Mouse (Mus musculus): Measurements from ENCODE around the gene Bbs9. TPM values are rescaled to one million over a fixed set of nuclear protein-coding genes. Genes with fewer than 3 reads are reported as not detected.

The Bbs9 gene
- polyA plus RNA-seq, 1 experiment from 2014 or later = 15.0 TPM

DNA sequence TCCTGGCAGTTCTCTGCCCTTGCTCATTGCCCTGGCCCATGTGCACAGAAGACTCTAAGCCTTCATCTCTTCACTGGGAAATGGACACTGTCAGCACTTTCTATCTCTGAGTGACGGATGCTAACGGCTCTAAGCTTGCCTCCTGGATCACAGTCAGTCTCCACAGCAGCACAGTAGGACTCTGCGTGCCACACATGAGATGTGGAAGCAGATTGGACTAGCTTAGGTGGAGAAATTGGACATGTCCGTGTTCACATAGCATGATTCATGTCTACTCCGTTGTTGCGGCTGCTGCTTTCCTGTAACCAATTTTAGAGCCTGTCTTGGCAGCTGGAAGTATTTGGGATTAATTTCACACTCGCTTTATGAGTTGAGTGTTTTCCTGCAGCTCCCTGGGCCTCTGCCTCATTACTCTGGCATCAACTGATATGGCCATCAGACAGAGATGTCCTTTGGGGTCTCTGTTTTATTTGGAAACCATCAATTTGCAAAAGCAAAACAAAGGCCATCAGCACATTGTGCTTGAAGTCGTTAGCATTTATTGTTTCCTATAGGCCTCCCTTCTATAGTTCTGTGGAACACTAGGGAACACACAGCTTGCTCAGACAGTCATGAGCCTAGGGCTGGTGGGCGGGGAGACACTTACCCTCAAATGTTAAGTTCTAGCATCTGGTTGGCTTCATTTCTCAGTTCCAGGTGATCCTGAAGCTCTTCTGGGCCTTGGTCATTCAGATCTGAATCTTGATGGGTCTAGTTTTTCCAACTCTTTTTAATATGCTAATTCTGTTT is 314.1 kb downstream of the Bbs9 start:
- Histone ChIP-seq H3K4me3 (replicated peaks) (no peak overlapping the region), H3K36me3 (no peaks in the 10 kb centered on the region), H3K9me3 (replicated peaks) (no peaks in the 10 kb centered on the region), H3K4me2 (replicated peaks) (no peak overlapping the region), H3K27ac (replicated peaks) (no peak overlapping the region), H3K9ac (no peak overlapping the region), H3K27me3 (no peaks in the 10 kb centered on the region; the same call in 1 of the 2 replicates), H3K4me1 (peaks cover 22% of the 10 kb centered on the region)
- no peak for ATAC-seq (ENCODE audit: insufficient number of reproducible peaks, low FRiP score, low TSS enrichment, low read depth)
- 53% methylated on average over 9 of the region's 9 CpGs for WGBS

DNA sequence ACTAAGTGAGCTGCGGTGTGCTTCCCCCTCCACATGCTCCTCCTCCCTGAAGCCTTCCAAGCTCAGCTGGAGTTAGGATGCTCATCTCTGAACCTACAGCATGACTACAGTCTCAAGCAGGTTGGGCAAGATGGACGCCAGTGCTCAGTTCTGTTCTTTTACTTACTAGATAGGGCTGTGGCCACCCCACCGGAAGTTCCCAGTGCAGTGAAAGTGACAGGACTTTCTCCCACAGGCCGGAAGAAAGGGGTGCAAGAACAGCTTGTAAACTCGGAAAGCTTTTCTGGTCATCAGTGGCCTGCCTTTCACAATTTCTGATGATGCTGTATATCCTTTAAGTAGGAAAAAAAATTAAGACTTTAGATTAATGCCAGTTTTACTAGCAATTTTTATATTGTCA is 315.7 kb downstream of the Bbs9 start:
- no peaks in the 10 kb centered on the region for H3K9me3 ChIP-seq (replicated peaks)
- 90% methylated on average over 5 of the region's 5 CpGs for WGBS
- no peaks in the 10 kb centered on the region; the same call in 1 of the 2 replicates for H3K27me3 ChIP-seq
- H3K36me3 ChIP-seq = no peaks in the 10 kb centered on the region
- peaks cover 22% of the 10 kb centered on the region for H3K4me1 ChIP-seq
- H3K4me2 ChIP-seq (replicated peaks) = no peak overlapping the region
- ATAC-seq (ENCODE audit: insufficient number of reproducible peaks, low FRiP score, low TSS enrichment, low read depth) = no peak
- no peak overlapping the region for H3K9ac ChIP-seq
- H3K27ac ChIP-seq (replicated peaks) = no peak overlapping the region
- H3K4me3 ChIP-seq (replicated peaks) = no peak overlapping the region

DNA sequence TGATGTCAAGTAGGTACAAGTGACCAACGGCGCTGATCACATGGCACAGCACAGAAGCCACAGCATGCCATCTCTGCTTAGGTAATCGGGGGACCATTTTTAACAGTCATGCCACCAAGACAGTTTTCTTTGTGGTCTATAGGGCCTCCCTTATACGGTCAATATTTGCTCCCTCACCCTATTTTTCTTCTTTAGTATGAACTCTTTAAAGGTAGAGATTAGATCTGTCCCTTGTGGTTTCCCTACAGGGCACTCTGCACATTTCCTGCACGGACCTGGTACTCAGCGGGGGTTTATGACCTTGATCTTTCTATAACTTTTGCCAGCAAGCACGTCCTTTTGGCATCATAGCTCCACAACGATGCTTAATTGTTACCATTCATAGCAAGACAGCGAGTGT is 316.2 kb downstream of the Bbs9 start:
- H3K27ac ChIP-seq (replicated peaks) = no peak overlapping the region
- ATAC-seq (ENCODE audit: insufficient number of reproducible peaks, low FRiP score, low TSS enrichment, low read depth) = no peak
- H3K36me3 ChIP-seq = no peaks in the 10 kb centered on the region
- H3K27me3 ChIP-seq = no peaks in the 10 kb centered on the region; the same call in 1 of the 2 replicates
- 58% methylated on average over 9 of the region's 9 CpGs for WGBS
- peaks cover 22% of the 10 kb centered on the region for H3K4me1 ChIP-seq
- no peak overlapping the region for H3K9ac ChIP-seq
- no peaks in the 10 kb centered on the region for H3K9me3 ChIP-seq (replicated peaks)
- H3K4me2 ChIP-seq (replicated peaks) = no peak overlapping the region
- no peak overlapping the region for H3K4me3 ChIP-seq (replicated peaks)

DNA sequence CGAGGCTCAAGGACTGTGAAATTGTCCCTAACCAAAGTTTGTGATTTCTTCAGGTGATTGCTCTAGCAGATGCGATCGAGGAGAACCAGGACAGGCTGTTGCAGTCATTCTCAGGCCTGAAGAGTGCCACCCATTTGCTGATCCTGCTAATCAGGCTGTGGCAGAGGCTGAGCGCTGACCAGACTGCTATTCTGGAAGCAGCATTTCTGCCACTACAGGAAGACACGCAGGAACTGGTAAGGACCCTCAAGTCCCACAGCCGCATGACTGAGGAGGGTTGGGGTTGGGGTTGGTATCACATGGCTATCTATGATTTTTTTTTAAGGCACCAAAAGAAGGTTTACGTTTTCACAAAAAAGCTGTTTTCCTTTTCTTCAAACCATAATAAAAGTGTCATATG is 318.2 kb downstream of the Bbs9 start:
- Histone ChIP-seq H3K4me2 (replicated peaks) (no peak overlapping the region), H3K4me1 (peaks cover 22% of the 10 kb centered on the region), H3K27ac (replicated peaks) (no peak overlapping the region), H3K27me3 (no peaks in the 10 kb centered on the region; the same call in 1 of the 2 replicates), H3K4me3 (replicated peaks) (no peak overlapping the region), H3K9me3 (replicated peaks) (no peaks in the 10 kb centered on the region), H3K9ac (no peak overlapping the region), H3K36me3 (no peaks in the 10 kb centered on the region)
- WGBS = 62% methylated on average over 7 of the region's 7 CpGs
- ATAC-seq (ENCODE audit: insufficient number of reproducible peaks, low FRiP score, low TSS enrichment, low read depth) = no peak

DNA sequence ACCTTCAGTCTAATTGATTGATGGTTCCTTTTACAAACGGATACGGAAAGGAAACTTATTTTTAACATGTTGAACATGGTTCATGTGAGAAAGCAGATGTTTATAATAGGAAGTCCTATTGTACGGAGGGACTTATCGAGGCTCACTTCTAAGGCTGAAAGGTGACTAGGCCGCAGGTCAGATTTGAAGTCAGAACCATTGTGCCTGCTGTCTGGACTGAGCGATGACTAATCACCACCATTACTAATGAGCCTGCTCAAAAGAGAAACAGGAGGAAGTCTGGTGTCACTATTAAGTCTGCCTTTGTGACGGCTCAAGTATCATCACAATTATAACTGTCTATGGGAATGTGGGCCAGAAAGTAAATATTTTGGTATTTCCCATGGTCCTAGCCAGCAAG is 325.2 kb downstream of the Bbs9 start:
- H3K4me1 ChIP-seq = peaks cover 4% of the 10 kb centered on the region; the same call in 1 of the 2 replicates
- no peak overlapping the region for H3K4me2 ChIP-seq (replicated peaks)
- no peaks in the 10 kb centered on the region for H3K27me3 ChIP-seq
- no peak overlapping the region for H3K27ac ChIP-seq (replicated peaks)
- WGBS = 49% methylated on average over 7 of the region's 7 CpGs
- ATAC-seq (ENCODE audit: insufficient number of reproducible peaks, low FRiP score, low TSS enrichment, low read depth) = no peak
- no peaks in the 10 kb centered on the region for H3K36me3 ChIP-seq
- H3K9me3 ChIP-seq (replicated peaks) = no peaks in the 10 kb centered on the region
- H3K9ac ChIP-seq = no peak overlapping the region
- no peak overlapping the region for H3K4me3 ChIP-seq (replicated peaks)

DNA sequence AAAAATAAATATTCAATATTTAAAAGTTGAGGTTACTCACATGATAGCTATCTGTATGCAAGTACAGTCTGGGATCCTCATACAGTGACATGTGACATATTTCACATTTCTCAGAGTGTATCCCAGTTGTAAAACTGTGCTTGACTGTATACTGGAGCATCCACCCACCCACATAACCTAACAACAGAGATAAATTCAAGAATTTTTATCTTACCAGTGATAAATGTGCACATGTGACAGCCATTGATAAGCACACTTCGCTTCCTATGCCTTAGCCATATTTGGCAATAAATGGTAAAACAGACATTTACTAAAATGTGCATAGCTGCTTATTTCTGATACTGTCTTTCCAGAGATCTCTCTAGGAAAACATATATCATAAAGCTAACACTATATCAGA is 330.5 kb downstream of the Bbs9 start:
- H3K9ac ChIP-seq = no peak overlapping the region
- no peak for ATAC-seq (ENCODE audit: insufficient number of reproducible peaks, low FRiP score, low TSS enrichment, low read depth)
- H3K9me3 ChIP-seq (replicated peaks) = no peaks in the 10 kb centered on the region
- no peak overlapping the region for H3K27ac ChIP-seq (replicated peaks)
- H3K4me3 ChIP-seq (replicated peaks) = no peak overlapping the region
- H3K4me1 ChIP-seq = no peaks in the 10 kb centered on the region
- no peak overlapping the region for H3K4me2 ChIP-seq (replicated peaks)
- no peaks in the 10 kb centered on the region for H3K27me3 ChIP-seq
- WGBS = 85% methylated on average over 1 of the region's 1 CpGs
- no peaks in the 10 kb centered on the region for H3K36me3 ChIP-seq

DNA sequence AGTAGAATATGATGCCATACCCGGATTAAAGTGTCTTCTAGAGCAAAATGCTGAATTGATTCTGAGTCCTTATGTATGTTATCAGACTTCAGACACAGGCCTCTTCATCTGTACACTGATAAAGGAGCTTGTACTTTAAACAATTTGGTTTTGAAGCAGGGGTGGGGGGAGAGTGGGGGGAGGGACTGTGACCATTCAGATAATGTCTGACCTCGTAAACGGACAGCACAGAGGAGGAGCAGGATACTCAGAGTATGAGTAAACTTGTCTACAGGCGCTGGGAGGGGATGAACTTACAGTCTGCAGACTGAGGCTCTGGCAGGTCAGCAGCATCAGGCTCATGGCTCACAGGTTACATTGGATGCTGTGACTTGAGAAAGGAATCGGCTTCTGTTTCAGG is 331.0 kb downstream of the Bbs9 start:
- Histone ChIP-seq H3K4me3 (replicated peaks) (no peak overlapping the region), H3K4me1 (no peaks in the 10 kb centered on the region), H3K9ac (no peak overlapping the region), H3K27ac (replicated peaks) (no peak overlapping the region), H3K9me3 (replicated peaks) (no peaks in the 10 kb centered on the region), H3K27me3 (no peaks in the 10 kb centered on the region), H3K4me2 (replicated peaks) (no peak overlapping the region), H3K36me3 (no peaks in the 10 kb centered on the region)
- no peak for ATAC-seq (ENCODE audit: insufficient number of reproducible peaks, low FRiP score, low TSS enrichment, low read depth)
- 70% methylated on average over 5 of the region's 5 CpGs for WGBS

DNA sequence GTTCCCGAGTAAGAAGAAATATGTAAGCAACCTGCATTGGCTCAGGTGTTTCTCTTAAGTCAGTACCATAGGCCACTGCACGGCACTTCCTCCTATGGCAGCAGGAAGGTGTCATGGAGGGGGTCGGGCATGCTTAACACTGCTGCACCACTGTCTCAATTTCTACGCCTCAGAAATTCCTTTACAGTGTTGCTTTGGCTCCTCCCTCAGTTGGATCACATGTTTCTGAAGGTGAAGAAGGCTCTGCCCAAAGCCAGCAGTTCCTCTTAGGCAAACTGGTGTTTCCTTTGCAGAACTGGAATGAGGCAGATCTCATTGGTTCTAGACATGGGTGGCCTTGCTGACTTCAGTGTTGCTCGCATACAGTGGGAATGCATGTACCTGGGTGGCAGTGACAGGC is 332.2 kb downstream of the Bbs9 start:
- no peak for ATAC-seq (ENCODE audit: insufficient number of reproducible peaks, low FRiP score, low TSS enrichment, low read depth)
- H3K4me2 ChIP-seq (replicated peaks) = no peak overlapping the region
- WGBS = 77% methylated on average over 5 of the region's 5 CpGs

DNA sequence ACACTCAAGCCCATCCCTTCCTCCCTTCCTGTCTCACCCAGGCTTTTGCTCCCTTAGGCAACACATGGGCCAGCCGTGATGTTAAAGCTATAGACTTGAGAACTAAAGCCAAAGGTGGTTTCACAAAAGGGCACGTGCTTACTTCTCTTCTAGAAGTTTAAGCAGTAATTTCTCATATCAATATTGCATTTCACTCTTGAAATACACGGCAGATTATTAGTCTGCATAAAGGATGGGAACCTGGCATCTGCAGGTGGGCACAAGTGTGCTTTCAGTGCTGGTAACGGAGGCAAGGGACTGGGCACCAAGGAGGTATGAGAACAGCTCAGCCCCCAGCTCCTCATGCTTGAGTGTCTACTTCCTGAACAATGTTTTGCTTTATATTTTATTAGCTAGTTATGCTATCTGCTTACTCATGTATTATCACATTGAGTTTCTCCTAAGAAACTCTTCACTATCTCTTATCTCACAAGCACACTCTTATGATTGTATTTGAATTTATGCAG is 334.2 kb downstream of the Bbs9 start:
- no peaks in the 10 kb centered on the region for H3K4me1 ChIP-seq
- H3K27me3 ChIP-seq = no peaks in the 10 kb centered on the region
- no peaks in the 10 kb centered on the region for H3K9me3 ChIP-seq (replicated peaks)
- no peak overlapping the region for H3K4me3 ChIP-seq (replicated peaks)
- 90% methylated on average over 4 of the region's 4 CpGs for WGBS
- no peak overlapping the region for H3K9ac ChIP-seq
- no peaks in the 10 kb centered on the region for H3K36me3 ChIP-seq
- no peak for ATAC-seq (ENCODE audit: insufficient number of reproducible peaks, low FRiP score, low TSS enrichment, low read depth)
- H3K4me2 ChIP-seq (replicated peaks) = no peak overlapping the region
- H3K27ac ChIP-seq (replicated peaks) = no peak overlapping the region

More for the DNA sequence above, 332.2 kb downstream of the Bbs9 start:
- Histone ChIP-seq H3K4me1 (no peaks in the 10 kb centered on the region), H3K27me3 (no peaks in the 10 kb centered on the region), H3K4me3 (replicated peaks) (no peak overlapping the region), H3K9me3 (replicated peaks) (no peaks in the 10 kb centered on the region), H3K27ac (replicated peaks) (no peak overlapping the region), H3K9ac (no peak overlapping the region), H3K36me3 (no peaks in the 10 kb centered on the region)

DNA sequence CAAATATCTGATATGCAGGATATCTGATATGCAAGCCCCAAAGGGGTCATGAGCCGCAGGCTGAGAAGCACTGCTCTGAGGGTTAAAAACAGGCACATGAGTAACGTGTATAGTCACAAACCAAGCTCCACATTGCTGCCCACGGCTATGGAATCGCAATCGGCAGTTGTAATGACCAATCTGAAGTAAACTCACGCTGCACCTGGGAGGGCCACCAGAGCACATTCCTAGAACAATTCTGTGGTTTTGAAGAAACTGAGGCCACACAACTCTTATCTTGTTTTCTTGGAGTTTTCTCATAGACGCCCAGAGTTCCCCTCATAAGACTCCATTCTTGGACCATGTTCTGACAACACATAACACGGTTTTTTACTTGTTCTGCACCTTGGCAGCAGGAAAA is 334.9 kb downstream of the Bbs9 start:
- Histone ChIP-seq H3K27ac (replicated peaks) (no peak overlapping the region), H3K9me3 (replicated peaks) (no peaks in the 10 kb centered on the region), H3K36me3 (no peaks in the 10 kb centered on the region), H3K27me3 (no peaks in the 10 kb centered on the region), H3K4me1 (no peaks in the 10 kb centered on the region), H3K9ac (no peak overlapping the region), H3K4me2 (replicated peaks) (no peak overlapping the region), H3K4me3 (replicated peaks) (no peak overlapping the region)
- ATAC-seq (ENCODE audit: insufficient number of reproducible peaks, low FRiP score, low TSS enrichment, low read depth) = no peak
- 87% methylated on average over 8 of the region's 8 CpGs for WGBS

DNA sequence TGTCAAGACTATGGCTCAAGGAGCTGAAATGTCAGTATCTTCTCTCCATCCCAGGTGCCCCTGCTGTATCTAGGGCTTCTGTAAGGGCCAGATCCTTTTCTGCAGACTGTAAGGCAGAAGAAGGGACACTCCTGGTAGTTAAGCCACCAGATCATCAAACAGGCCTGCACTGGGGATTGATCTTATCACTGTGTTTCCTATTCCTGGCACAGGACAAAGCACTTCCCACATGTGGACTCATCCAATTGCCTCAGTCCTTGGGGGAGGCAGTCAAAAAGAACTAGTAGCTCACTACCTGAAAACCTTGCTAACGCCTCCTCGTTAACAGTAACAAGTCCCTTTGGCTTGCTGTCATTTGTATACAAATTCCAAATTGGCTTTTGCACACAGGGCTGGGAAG is 336.4 kb downstream of the Bbs9 start:
- no peaks in the 10 kb centered on the region for H3K27me3 ChIP-seq
- ATAC-seq (ENCODE audit: insufficient number of reproducible peaks, low FRiP score, low TSS enrichment, low read depth) = no peak

More for the DNA sequence above, 336.4 kb downstream of the Bbs9 start:
- Histone ChIP-seq H3K4me1 (no peaks in the 10 kb centered on the region), H3K9ac (no peak overlapping the region), H3K27ac (replicated peaks) (no peak overlapping the region), H3K4me2 (replicated peaks) (no peak overlapping the region), H3K9me3 (replicated peaks) (no peaks in the 10 kb centered on the region), H3K36me3 (no peaks in the 10 kb centered on the region), H3K4me3 (replicated peaks) (no peak overlapping the region)
- WGBS = 71% methylated on average over 2 of the region's 2 CpGs
